Mouse (Mus musculus): ENCODE data around the gene Ap3b1. TPM values are rescaled to one million over a fixed set of nuclear protein-coding genes. Genes with fewer than 3 reads are reported as not detected.
"Not testable (repeated sequence)": the region's sequence is repeated elsewhere in the genome, so short reads cannot be mapped to it uniquely, and the experiment has no call there.

Ap3b1 gene
- polyA plus RNA-seq, 1 experiment from 2014 or later, result 40.5 TPM

DNA sequence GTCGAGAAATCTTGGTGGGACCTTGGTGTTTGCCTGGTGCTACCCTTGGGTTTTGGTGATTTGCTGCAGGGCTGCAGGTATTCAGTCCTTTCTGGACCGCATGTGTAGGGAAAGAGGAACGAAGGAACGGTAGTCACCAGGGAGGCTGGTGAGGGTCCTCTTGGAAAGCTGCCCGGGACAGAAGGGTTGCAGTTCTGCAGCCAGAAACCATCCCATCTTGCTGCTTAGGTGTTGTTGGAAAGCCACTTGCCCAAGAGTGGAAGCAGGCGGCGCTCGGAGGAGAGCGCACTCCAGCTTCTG lies 709 bp upstream of the Ap3b1 start:
- H3K9ac ChIP-seq, result peak overlapping the region; percentile 85
- no peaks in the 10 kb centered on the region for H3K27me3 ChIP-seq
- H3K4me2 ChIP-seq (replicated peaks), result peak overlapping the region; percentile 87
- H3K36me3 ChIP-seq, result no peaks in the 10 kb centered on the region
- 2% methylated on average over 9 of the region's 9 CpGs for WGBS
- peaks cover 9% of the 10 kb centered on the region for H3K4me1 ChIP-seq
- no peaks in the 10 kb centered on the region for H3K9me3 ChIP-seq (replicated peaks)
- peak overlapping the region; percentile 85 for H3K4me3 ChIP-seq
- peak; percentile 49; the same call in 1 of the 2 replicates for ATAC-seq (ENCODE audit: low FRiP score)
- peak overlapping the region; percentile 87 for H3K27ac ChIP-seq

DNA sequence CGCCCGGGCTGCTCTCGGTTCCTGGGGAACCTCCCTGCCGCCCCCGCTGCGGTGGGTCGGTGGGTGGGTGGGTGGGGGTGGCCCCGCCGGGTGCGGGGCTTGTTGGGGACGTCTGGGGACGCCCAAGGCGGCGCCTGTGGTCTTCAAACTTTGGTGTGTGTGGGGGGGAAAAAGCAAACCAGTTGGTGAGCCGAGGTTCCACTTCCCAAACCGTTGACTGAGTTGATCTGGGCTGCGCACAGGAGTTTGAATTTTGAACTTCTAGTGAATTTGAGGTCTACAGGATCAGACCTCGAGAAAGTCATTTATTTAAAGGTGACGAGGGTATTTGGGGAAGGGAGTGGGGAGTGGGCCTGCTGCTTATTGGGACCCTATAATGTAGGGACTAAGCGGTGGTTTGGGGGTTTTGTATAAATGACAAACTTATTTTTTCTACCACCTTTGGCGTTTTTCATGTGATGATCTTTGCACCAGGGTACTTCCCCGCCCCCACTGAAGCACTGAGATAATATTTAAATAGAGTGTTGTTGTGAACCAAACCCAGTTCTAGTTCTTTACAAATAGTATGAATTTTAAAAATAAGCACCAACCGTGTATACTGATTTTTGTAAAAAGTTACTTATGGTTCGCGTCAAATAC lies 641 bp downstream of the Ap3b1 start:
- Histone ChIP-seq H3K4me3 (peak overlapping the region; percentile 85), H3K9me3 (replicated peaks) (no peaks in the 10 kb centered on the region), H3K9ac (peak overlapping the region; percentile 85), H3K4me2 (replicated peaks) (peak overlapping the region; percentile 87), H3K36me3 (no peaks in the 10 kb centered on the region), H3K4me1 (peaks cover 9% of the 10 kb centered on the region), H3K27me3 (no peaks in the 10 kb centered on the region), H3K27ac (peak overlapping the region; percentile 87)
- ATAC-seq (ENCODE audit: low FRiP score), result no peak
- WGBS, result 21% methylated on average over 20 of the region's 25 CpGs

GRCm38 (mm10) chr13:94361013-94361580 lies 2.3 kb downstream of the Ap3b1 start:
- not testable (repeated sequence) for H3K27me3 ChIP-seq; H3K4me1 ChIP-seq; H3K9ac ChIP-seq; ATAC-seq (ENCODE audit: low FRiP score); H3K4me3 ChIP-seq; H3K4me2 ChIP-seq (replicated peaks); H3K36me3 ChIP-seq; H3K9me3 ChIP-seq (replicated peaks); H3K27ac ChIP-seq
- 93% methylated on average over 10 of the region's 10 CpGs for WGBS

- no peak overlapping the region for H3K27ac ChIP-seq
Measured at GRCm38 (mm10) chr13:94364336-94364735, 5.6 kb downstream of the Ap3b1 start.

GRCm38 (mm10) chr13:94365108-94365907 lies 6.5 kb downstream of the Ap3b1 start:
- no peak overlapping the region for H3K4me2 ChIP-seq (replicated peaks)
- H3K36me3 ChIP-seq, result no peaks in the 10 kb centered on the region
- no peaks in the 10 kb centered on the region for H3K4me1 ChIP-seq
- H3K27me3 ChIP-seq, result no peaks in the 10 kb centered on the region
- no peak for ATAC-seq (ENCODE audit: low FRiP score)
- H3K9me3 ChIP-seq (replicated peaks), result no peaks in the 10 kb centered on the region
- H3K9ac ChIP-seq, result no peak overlapping the region
- 84% methylated on average over 13 of the region's 13 CpGs for WGBS
- H3K4me3 ChIP-seq, result no peak overlapping the region
- no peak overlapping the region for H3K27ac ChIP-seq

More at GRCm38 (mm10) chr13:94364336-94364735, 5.6 kb downstream of the Ap3b1 start:
- H3K36me3 ChIP-seq, result no peaks in the 10 kb centered on the region
- no peaks in the 10 kb centered on the region for H3K27me3 ChIP-seq
- H3K9me3 ChIP-seq (replicated peaks), result no peaks in the 10 kb centered on the region
- no peak overlapping the region for H3K9ac ChIP-seq
- WGBS, result 93% methylated on average over 2 of the region's 2 CpGs
- no peak overlapping the region for H3K4me3 ChIP-seq
- H3K4me1 ChIP-seq, result 0 out of 2 replicates have a peak, but pooled peaks cover 3% of the 10 kb centered on the region
- ATAC-seq (ENCODE audit: low FRiP score), result no peak
- H3K4me2 ChIP-seq (replicated peaks), result no peak overlapping the region

DNA sequence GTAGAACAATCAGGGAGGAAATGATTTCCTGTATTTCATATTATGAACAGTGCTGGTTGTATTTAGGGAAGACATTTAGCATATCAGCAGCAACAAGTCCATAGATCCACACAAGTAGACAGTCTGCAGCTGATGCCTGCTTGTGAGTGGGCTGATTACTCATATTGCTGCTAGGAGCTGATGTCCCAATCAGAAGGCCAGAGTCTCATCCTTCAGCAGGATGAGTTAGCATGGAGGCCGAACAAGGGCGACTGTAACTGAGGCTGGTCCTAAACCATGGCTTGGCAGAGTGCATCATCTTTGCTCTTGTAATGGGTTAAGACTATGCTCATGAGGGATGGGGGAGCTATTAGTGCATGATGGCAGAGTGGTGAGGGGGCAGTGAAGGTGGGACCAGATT lies 9.1 kb downstream of the Ap3b1 start:
- no peaks in the 10 kb centered on the region for H3K4me1 ChIP-seq
- no peaks in the 10 kb centered on the region for H3K27me3 ChIP-seq
- no peak overlapping the region for H3K27ac ChIP-seq
- WGBS, result 98% methylated on average over 2 of the region's 2 CpGs
- H3K4me2 ChIP-seq (replicated peaks), result no peak overlapping the region
- H3K36me3 ChIP-seq, result no peaks in the 10 kb centered on the region
- no peak overlapping the region for H3K9ac ChIP-seq
- no peak for ATAC-seq (ENCODE audit: low FRiP score)
- no peaks in the 10 kb centered on the region for H3K9me3 ChIP-seq (replicated peaks)
- no peak overlapping the region for H3K4me3 ChIP-seq

DNA sequence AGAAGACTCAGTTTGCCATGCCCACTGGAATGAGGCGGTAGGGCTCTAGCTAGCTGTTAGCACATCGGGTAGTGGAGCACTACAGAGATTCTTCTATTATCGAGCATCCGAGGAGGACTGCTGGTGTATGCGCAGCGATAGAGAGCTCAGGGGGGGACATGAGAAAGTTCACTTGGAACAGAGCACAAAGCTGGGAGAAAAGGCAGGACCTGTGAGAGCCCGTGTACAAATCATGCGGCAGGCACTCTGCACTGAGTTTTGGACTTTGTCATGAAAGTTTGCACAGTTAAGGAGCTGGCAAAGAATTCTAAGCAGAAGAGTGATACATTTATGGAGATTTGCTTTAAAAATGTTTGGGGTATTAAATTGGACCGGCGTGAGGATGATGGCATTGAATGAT lies 11.8 kb downstream of the Ap3b1 start:
- Histone ChIP-seq H3K9me3 (replicated peaks) (no peaks in the 10 kb centered on the region), H3K4me3 (no peak overlapping the region), H3K27me3 (no peaks in the 10 kb centered on the region), H3K4me2 (replicated peaks) (no peak overlapping the region), H3K36me3 (no peaks in the 10 kb centered on the region), H3K27ac (no peak overlapping the region), H3K4me1 (no peaks in the 10 kb centered on the region), H3K9ac (no peak overlapping the region)
- 95% methylated on average over 10 of the region's 10 CpGs for WGBS
- ATAC-seq (ENCODE audit: low FRiP score), result no peak

- WGBS, result 72% methylated on average over 7 of the region's 7 CpGs
- Histone ChIP-seq H3K9ac (no peak overlapping the region), H3K4me3 (no peak overlapping the region), H3K9me3 (replicated peaks) (no peaks in the 10 kb centered on the region), H3K36me3 (no peaks in the 10 kb centered on the region), H3K27me3 (no peaks in the 10 kb centered on the region), H3K4me2 (replicated peaks) (no peak overlapping the region), H3K27ac (no peak overlapping the region), H3K4me1 (no peaks in the 10 kb centered on the region)
- ATAC-seq (ENCODE audit: low FRiP score), result no peak
Measured at GRCm38 (mm10) chr13:94372066-94372465, 13.3 kb downstream of the Ap3b1 start.

GRCm38 (mm10) chr13:94374131-94374530 lies 15.4 kb downstream of the Ap3b1 start:
- H3K9me3 ChIP-seq (replicated peaks), result no peaks in the 10 kb centered on the region
- H3K27ac ChIP-seq, result no peak overlapping the region
- H3K9ac ChIP-seq, result no peak overlapping the region
- H3K27me3 ChIP-seq, result no peaks in the 10 kb centered on the region
- no peaks in the 10 kb centered on the region for H3K36me3 ChIP-seq
- WGBS, result 99% methylated on average over 3 of the region's 3 CpGs
- H3K4me3 ChIP-seq, result no peak overlapping the region
- ATAC-seq (ENCODE audit: low FRiP score), result no peak
- peaks cover 9% of the 10 kb centered on the region for H3K4me1 ChIP-seq
- H3K4me2 ChIP-seq (replicated peaks), result no peak overlapping the region

- WGBS, result 85% methylated on average over 7 of the region's 7 CpGs
- no peak for ATAC-seq (ENCODE audit: low FRiP score)
- Histone ChIP-seq H3K9ac (no peak overlapping the region), H3K27me3 (no peaks in the 10 kb centered on the region), H3K4me3 (no peak overlapping the region), H3K36me3 (no peaks in the 10 kb centered on the region), H3K4me2 (replicated peaks) (no peak overlapping the region), H3K27ac (no peak overlapping the region), H3K9me3 (replicated peaks) (no peaks in the 10 kb centered on the region), H3K4me1 (peaks cover 12% of the 10 kb centered on the region)
Measured at GRCm38 (mm10) chr13:94375526-94376390, 17.0 kb downstream of the Ap3b1 start.

DNA sequence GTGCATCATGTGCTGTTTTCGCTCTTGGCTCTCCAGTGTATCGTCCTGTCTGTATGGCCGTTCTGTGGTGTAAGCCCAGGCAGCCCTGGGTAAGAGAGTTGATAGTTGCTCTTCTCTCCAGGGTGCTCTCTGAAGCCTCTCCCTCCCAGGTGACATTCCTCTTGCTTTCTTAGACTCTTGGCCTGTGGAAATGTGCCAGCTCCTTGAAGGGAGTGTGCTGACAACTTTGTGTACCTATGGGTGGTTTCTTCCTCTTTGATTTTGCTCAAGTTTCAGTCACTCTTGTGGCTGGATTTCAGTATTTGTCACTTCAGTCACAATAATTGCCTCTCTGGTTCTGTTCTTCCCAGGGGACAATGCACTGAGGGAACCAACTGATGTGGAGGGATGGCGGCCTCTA lies 20.2 kb downstream of the Ap3b1 start:
- 0 out of 2 replicates have a peak overlapping the region, but pooled peaks have one; percentile 32 for H3K27ac ChIP-seq
- H3K36me3 ChIP-seq, result no peaks in the 10 kb centered on the region
- H3K4me1 ChIP-seq, result peaks cover 12% of the 10 kb centered on the region
- no peak overlapping the region for H3K4me3 ChIP-seq
- H3K9me3 ChIP-seq (replicated peaks), result no peaks in the 10 kb centered on the region
- no peak overlapping the region for H3K9ac ChIP-seq
- no peaks in the 10 kb centered on the region for H3K27me3 ChIP-seq
- H3K4me2 ChIP-seq (replicated peaks), result no peak overlapping the region
- ATAC-seq (ENCODE audit: low FRiP score), result no peak
- 81% methylated on average over 4 of the region's 4 CpGs for WGBS

DNA sequence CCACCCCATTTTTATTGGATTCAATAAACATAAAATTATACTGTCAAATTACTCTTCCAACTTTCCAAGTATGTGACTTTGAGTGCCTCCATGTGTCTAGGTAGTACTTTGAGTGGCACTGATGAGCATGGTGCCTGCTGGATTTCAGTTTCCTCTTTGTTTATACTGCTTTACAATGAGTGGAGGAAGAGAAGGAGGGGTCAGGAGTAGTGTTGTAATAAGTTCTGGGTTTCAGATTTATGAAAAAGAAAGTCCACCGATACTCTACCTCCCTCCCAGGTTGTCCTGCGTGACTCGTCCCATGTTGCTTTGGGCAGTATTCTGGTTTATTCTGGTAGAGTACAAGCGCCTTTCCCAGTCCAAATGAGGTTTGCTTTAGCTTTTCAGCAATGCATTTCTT lies 22.7 kb downstream of the Ap3b1 start:
- no peak for ATAC-seq (ENCODE audit: low FRiP score)
- Histone ChIP-seq H3K4me2 (replicated peaks) (no peak overlapping the region), H3K36me3 (no peaks in the 10 kb centered on the region), H3K27ac (no peak overlapping the region), H3K4me3 (no peak overlapping the region), H3K27me3 (no peaks in the 10 kb centered on the region), H3K9ac (no peak overlapping the region), H3K4me1 (peaks cover 12% of the 10 kb centered on the region), H3K9me3 (replicated peaks) (no peaks in the 10 kb centered on the region)
- WGBS, result 89% methylated on average over 4 of the region's 4 CpGs

Measured in hindbrain, embryonic 12.5 days (tissue).